Mouse (Mus musculus) embryonic facial prominence, embryonic 14.5 days (tissue): ENCODE data around the gene Pde6d. TPM values are rescaled to one million over a fixed set of nuclear protein-coding genes. Genes with fewer than 3 reads are reported as not detected.
A peak's percentile ranks its signal among the peaks of the same experiment; 100 is the strongest.

Experiments used
- ATAC-seq: fragments of 200-750 bp; cut with Nextera tagmentation; 2 replicates; pipeline ENCODE4 v1.8.0; 2017; ENCODE audit warnings: low read depth, moderate number of reproducible peaks, moderate TSS enrichment
- DNase-seq: peaks from one replicate; pipeline ENCODE4 v3.0.0-alpha.2; 2015; ENCODE audit warnings: low spot score
- H3K27ac ChIP-seq: fragments of 300-500 bp; sonication (generic); replicated peaks from 2 replicates; pipeline ENCODE4 v1.5.1; 2014; ENCODE audit warnings: low read depth, mild to moderate bottlenecking, low read length, moderate library complexity
- H3K27me3 ChIP-seq: fragments of 300-500 bp; sonication (generic); replicated peaks from 2 replicates; pipeline ENCODE4 v1.6.1; 2014; ENCODE audit warnings: low read length; ENCODE audit not compliant: control insufficient read depth, insufficient read depth
- H3K36me3 ChIP-seq: fragments of 300-500 bp; sonication (generic); 2 replicates; pipeline ENCODE4 v1.6.1; 2014; ENCODE audit warnings: low read length, mixed read lengths; ENCODE audit not compliant: control insufficient read depth, insufficient read depth
- H3K4me1 ChIP-seq: fragments of 300-500 bp; sonication (generic); 2 replicates; pipeline ENCODE4 v1.6.1; 2014; ENCODE audit warnings: antibody characterized with exemption, low read length; ENCODE audit not compliant: control insufficient read depth, insufficient read depth
- H3K4me2 ChIP-seq: fragments of 300-500 bp; sonication (generic); 2 replicates; pipeline ENCODE4 v1.6.1; 2014; ENCODE audit warnings: low read depth, mild to moderate bottlenecking, low read length, moderate library complexity, mixed read lengths
- H3K4me3 ChIP-seq: fragments of 300-500 bp; sonication (generic); 2 replicates; pipeline ENCODE4 v1.5.1; 2014; ENCODE audit warnings: low read depth, mild to moderate bottlenecking, low read length
- H3K9ac ChIP-seq: fragments of 300-500 bp; sonication (generic); 2 replicates; pipeline ENCODE4 v1.6.1; 2014; ENCODE audit warnings: low read depth, mild to moderate bottlenecking, low read length, moderate library complexity, mixed read lengths
- H3K9me3 ChIP-seq: fragments of 300-500 bp; sonication (generic); 2 replicates; pipeline ENCODE4 v1.6.1; 2016; ENCODE audit warnings: low read length; ENCODE audit not compliant: control insufficient read depth
- WGBS: fragments of 180-500 bp; shearing (Covaris S2); extraction: QIAGEN DNeasy Blood & Tissue Kit; methylation state at CpG from one replicate; pipeline ENCODE4 v1.1.7; 2014; 5-methylcytosine and 5-hydroxymethylcytosine counted together
- polyA plus RNA-seq: library from polyadenylated mRNA; unstranded; fragments of >200 nt; fragmentation: Nextera tagmentation; extraction: Ambion mirVana; gene quantifications from 2 replicates; pipeline ENCODE4 v1.2.1, GENCODE M21; 2014

The Pde6d gene
- polyA plus RNA-seq, 1 experiment from 2014 or later: 55.8 TPM

DNA sequence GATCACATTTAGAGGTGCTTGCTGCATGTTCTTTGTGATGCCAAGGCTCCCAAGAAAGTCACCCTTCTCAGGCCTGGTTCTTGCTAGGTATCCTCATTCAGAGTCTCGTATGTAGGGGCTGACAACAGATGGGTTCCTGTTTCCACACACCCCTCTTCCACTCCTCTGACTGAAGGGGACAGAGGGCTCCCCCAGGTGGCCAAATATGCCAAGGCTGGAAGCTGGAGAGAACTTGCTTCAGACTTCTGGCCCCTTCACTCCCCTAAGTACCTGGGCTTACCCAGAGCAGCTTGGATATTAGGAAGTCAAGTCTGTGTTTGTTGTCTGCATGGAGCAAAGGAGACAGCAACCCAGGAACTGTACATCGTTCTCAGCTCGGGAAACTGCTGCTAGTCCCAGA is 82.5 kb downstream of the Pde6d start:
- 40% methylated on average over 3 of the region's 3 CpGs for WGBS
- ATAC-seq: no peak
- H3K27me3 ChIP-seq: no peaks in the 10 kb centered on the region
- no peak overlapping the region for H3K4me3 ChIP-seq
- no peak overlapping the region for H3K27ac ChIP-seq
- H3K4me2 ChIP-seq: no peak overlapping the region
- H3K36me3 ChIP-seq: no peaks in the 10 kb centered on the region
- peak; percentile 81 for DNase-seq
- H3K9me3 ChIP-seq: no peaks in the 10 kb centered on the region
- no peak overlapping the region for H3K9ac ChIP-seq
- H3K4me1 ChIP-seq: peaks cover 26% of the 10 kb centered on the region

DNA sequence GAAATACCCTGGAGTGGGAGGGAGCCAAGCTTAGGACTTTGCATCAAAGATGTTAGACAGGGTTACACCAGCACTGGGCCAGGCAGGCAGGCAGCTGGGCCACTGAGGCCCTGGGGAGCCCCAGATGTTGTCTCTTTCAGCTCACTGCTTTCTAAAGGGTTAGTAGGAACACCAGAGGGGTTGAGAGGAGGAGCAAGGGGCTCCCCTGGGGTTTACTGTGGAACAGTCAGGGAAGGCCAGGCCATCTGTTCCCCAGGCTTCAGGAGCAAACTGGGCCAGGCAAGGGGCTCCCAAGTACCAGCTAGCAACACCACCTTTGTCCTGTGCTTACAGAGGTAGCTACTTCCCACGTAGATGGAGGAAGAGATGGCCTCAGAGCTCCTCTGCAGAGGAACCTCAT is 83.8 kb downstream of the Pde6d start:
- no peaks in the 10 kb centered on the region for H3K27me3 ChIP-seq
- H3K4me2 ChIP-seq: no peak overlapping the region
- H3K4me1 ChIP-seq: peaks cover 21% of the 10 kb centered on the region
- H3K4me3 ChIP-seq: no peak overlapping the region
- H3K9me3 ChIP-seq: no peaks in the 10 kb centered on the region
- DNase-seq: peak; percentile 58
- no peak for ATAC-seq
- no peak overlapping the region for H3K27ac ChIP-seq
- no peak overlapping the region for H3K9ac ChIP-seq
- 64% methylated on average over 1 of the region's 1 CpGs for whole genome bisulfite sequencing
- no peaks in the 10 kb centered on the region for H3K36me3 ChIP-seq

GRCm38 (mm10) chr1:86497986-86498385 is 84.4 kb downstream of the Pde6d start:
- H3K9ac ChIP-seq: no peak overlapping the region
- no peaks in the 10 kb centered on the region for H3K27me3 ChIP-seq
- DNase-seq: no peak
- H3K4me2 ChIP-seq: no peak overlapping the region
- ATAC-seq: no peak
- 79% methylated on average over 3 of the region's 3 CpGs for WGBS
- H3K36me3 ChIP-seq: no peaks in the 10 kb centered on the region
- no peak overlapping the region for H3K27ac ChIP-seq
- peaks cover 17% of the 10 kb centered on the region for H3K4me1 ChIP-seq
- H3K4me3 ChIP-seq: no peak overlapping the region
- no peaks in the 10 kb centered on the region for H3K9me3 ChIP-seq

- H3K27ac ChIP-seq: no peak overlapping the region
These were observed 85.1 kb downstream of the Pde6d start for GRCm38 (mm10) chr1:86497361-86497760.

GRCm38 (mm10) chr1:86496340-86496739 is 86.1 kb downstream of the Pde6d start:
- WGBS: 96% methylated on average over 4 of the region's 4 CpGs
- H3K27me3 ChIP-seq: no peaks in the 10 kb centered on the region

More at GRCm38 (mm10) chr1:86497361-86497760, 85.1 kb downstream of the Pde6d start:
- Histone ChIP-seq H3K4me3 (no peak overlapping the region), H3K9ac (no peak overlapping the region), H3K9me3 (no peaks in the 10 kb centered on the region), H3K4me1 (peaks cover 11% of the 10 kb centered on the region), H3K36me3 (no peaks in the 10 kb centered on the region), H3K27me3 (no peaks in the 10 kb centered on the region), H3K4me2 (no peak overlapping the region)
- no peak for ATAC-seq
- WGBS: 56% methylated on average over 5 of the region's 5 CpGs
- no peak for DNase-seq

GRCm38 (mm10) chr1:86493783-86494182 is 88.6 kb downstream of the Pde6d start:
- ATAC-seq (no peak), DNase-seq (no peak)
- Histone ChIP-seq H3K27ac (no peak overlapping the region), H3K4me3 (no peak overlapping the region), H3K9ac (no peak overlapping the region), H3K27me3 (no peaks in the 10 kb centered on the region), H3K4me1 (peaks cover 14% of the 10 kb centered on the region), H3K9me3 (no peaks in the 10 kb centered on the region), H3K36me3 (no peaks in the 10 kb centered on the region), H3K4me2 (no peak overlapping the region)
- 76% methylated on average over 3 of the region's 3 CpGs for WGBS

More at GRCm38 (mm10) chr1:86496340-86496739, 86.1 kb downstream of the Pde6d start:
- no peak overlapping the region for H3K4me3 ChIP-seq
- H3K36me3 ChIP-seq: no peaks in the 10 kb centered on the region
- ATAC-seq: no peak
- DNase-seq: no peak
- H3K4me1 ChIP-seq: peaks cover 16% of the 10 kb centered on the region
- H3K27ac ChIP-seq: no peak overlapping the region
- no peak overlapping the region for H3K9ac ChIP-seq
- H3K9me3 ChIP-seq: no peaks in the 10 kb centered on the region
- no peak overlapping the region for H3K4me2 ChIP-seq

Other genes starting within 250 kb of the Pde6d start
- gene Ncl, start 223.2 kb downstream of the Pde6d start, polyA plus RNA-seq: 285 and 297 TPM in 2 replicates
- not detected in 2 replicates for gene Nmur1, start 156.4 kb downstream of the Pde6d start, polyA plus RNA-seq
- not detected in 2 replicates for gene Tex44, start 156.3 kb downstream of the Pde6d start, polyA plus RNA-seq
- 1,814 and 2,055 TPM in 2 replicates for gene Ptma, start 55.9 kb downstream of the Pde6d start, polyA plus RNA-seq
- 31.3 and 34.9 TPM in 2 replicates for gene Cops7b, start 275 bp upstream of the Pde6d start, polyA plus RNA-seq
- 7.4 and 10.5 TPM in 2 replicates for gene Nppc, start 87.9 kb upstream of the Pde6d start, polyA plus RNA-seq
- gene Dis3l2, start 121.2 kb upstream of the Pde6d start, polyA plus RNA-seq: 21.2 and 22.4 TPM in 2 replicates